Mouse (Mus musculus) gastrocnemius, postnatal 25 days (tissue): Measurements from ENCODE around the gene Gm21488. TPM values are rescaled to one million over a fixed set of nuclear protein-coding genes. Genes with fewer than 3 reads are reported as not detected.
"Not testable (repeated sequence)": the region's sequence is repeated elsewhere in the genome, so short reads cannot be mapped to it uniquely, and the experiment has no call there.

Experiments
- DNase-seq: peaks from one replicate; pipeline ENCODE4 v3.0.0; 2022
- long read RNA-seq, 2 experiments: library from polyadenylated mRNA; stranded (forward); transcript quantifications; one replicate each; pipeline ENCODE4 v2.0.0; 2021
- total RNA-seq, 2 experiments: library from RNA; stranded (reverse); gene quantifications; 1 replicate in 1 of 2; 2 replicates in 1 of 2; pipeline ENCODE4 v1.2.3; 2021

Gene Gm21488
- not detected for total RNA-seq
- long read RNA-seq, experiment 1 = 0 reads
- long read RNA-seq, experiment 2 = 0 reads

GRCm38 (mm10) chrY:27521820-27522219 lies at the start of gene Gm21488:
Gm21488 (minus strand) TSS chrY:27521920.
- not testable (repeated sequence) for DNase-seq
